Mouse (Mus musculus): ENCODE data around the gene Exoc4. TPM values are rescaled to one million over a fixed set of nuclear protein-coding genes. Genes with fewer than 3 reads are reported as not detected.

Gene Exoc4
- polyA plus RNA-seq, 1 experiment = 9.6 TPM

- H3K27ac ChIP-seq (ENCODE audit: insufficient read depth, low read depth, low read length) = no peak overlapping the region
Measured at GRCm38 (mm10) chr6:33497348-33497747, 248.5 kb downstream of the Exoc4 start.

GRCm38 (mm10) chr6:33502388-33502787 is 253.5 kb downstream of the Exoc4 start:
- WGBS = 91% methylated on average over 4 of the region's 4 CpGs
- no peak for DNase-seq
- H3K27ac ChIP-seq (ENCODE audit: insufficient read depth, low read depth, low read length) = no peak overlapping the region
- H3K27me3 ChIP-seq (replicated peaks; ENCODE audit: control insufficient read depth, insufficient read depth, low read length) = no peaks in the 10 kb centered on the region
- H3K4me3 ChIP-seq (ENCODE audit: insufficient read depth, low read depth, low read length) = no peak overlapping the region
- H3K4me1 ChIP-seq (ENCODE audit: control insufficient read depth, insufficient read depth, low read length) = no peaks in the 10 kb centered on the region
- TF ChIP-seq CTCF (conservative IDR thresholded peaks at IDR 0.05; ENCODE audit: insufficient read depth, insufficient read length, low read depth, low read length) (no peak), POLR2A (IDR thresholded peaks at IDR 0.05; ENCODE audit: low read depth, low read length) (no peak)
- H3K36me3 ChIP-seq (ENCODE audit: control insufficient read depth, insufficient read depth, low read length) = no peaks in the 10 kb centered on the region

More at GRCm38 (mm10) chr6:33497348-33497747, 248.5 kb downstream of the Exoc4 start:
- Histone ChIP-seq H3K36me3 (ENCODE audit: control insufficient read depth, insufficient read depth, low read length) (no peaks in the 10 kb centered on the region), H3K4me3 (ENCODE audit: insufficient read depth, low read depth, low read length) (no peak overlapping the region), H3K27me3 (replicated peaks; ENCODE audit: control insufficient read depth, insufficient read depth, low read length) (no peaks in the 10 kb centered on the region), H3K4me1 (ENCODE audit: control insufficient read depth, insufficient read depth, low read length) (no peaks in the 10 kb centered on the region)
- TF ChIP-seq CTCF (conservative IDR thresholded peaks at IDR 0.05; ENCODE audit: insufficient read depth, insufficient read length, low read depth, low read length) (no peak), POLR2A (IDR thresholded peaks at IDR 0.05; ENCODE audit: low read depth, low read length) (no peak)
- DNase-seq = no peak

GRCm38 (mm10) chr6:33503381-33503780 is 254.5 kb downstream of the Exoc4 start:
- WGBS = 86% methylated on average over 3 of the region's 3 CpGs
- no peak for DNase-seq
- Histone ChIP-seq H3K4me3 (ENCODE audit: insufficient read depth, low read depth, low read length) (no peak overlapping the region), H3K27ac (ENCODE audit: insufficient read depth, low read depth, low read length) (no peak overlapping the region), H3K36me3 (ENCODE audit: control insufficient read depth, insufficient read depth, low read length) (no peaks in the 10 kb centered on the region), H3K4me1 (ENCODE audit: control insufficient read depth, insufficient read depth, low read length) (no peaks in the 10 kb centered on the region), H3K27me3 (replicated peaks; ENCODE audit: control insufficient read depth, insufficient read depth, low read length) (no peaks in the 10 kb centered on the region)
- TF ChIP-seq CTCF (conservative IDR thresholded peaks at IDR 0.05; ENCODE audit: insufficient read depth, insufficient read length, low read depth, low read length) (no peak), POLR2A (IDR thresholded peaks at IDR 0.05; ENCODE audit: low read depth, low read length) (no peak)

- Histone ChIP-seq H3K36me3 (ENCODE audit: control insufficient read depth, insufficient read depth, low read length) (no peaks in the 10 kb centered on the region), H3K27me3 (replicated peaks; ENCODE audit: control insufficient read depth, insufficient read depth, low read length) (no peaks in the 10 kb centered on the region), H3K4me3 (ENCODE audit: insufficient read depth, low read depth, low read length) (no peak overlapping the region), H3K27ac (ENCODE audit: insufficient read depth, low read depth, low read length) (no peak overlapping the region), H3K4me1 (ENCODE audit: control insufficient read depth, insufficient read depth, low read length) (no peaks in the 10 kb centered on the region)
- no peak for DNase-seq
- TF ChIP-seq CTCF (conservative IDR thresholded peaks at IDR 0.05; ENCODE audit: insufficient read depth, insufficient read length, low read depth, low read length) = no peak
- TF ChIP-seq POLR2A (IDR thresholded peaks at IDR 0.05; ENCODE audit: low read depth, low read length) = no peak
Measured at GRCm38 (mm10) chr6:33507134-33507533, 258.2 kb downstream of the Exoc4 start.

- no peak for TF ChIP-seq POLR2A (IDR thresholded peaks at IDR 0.05; ENCODE audit: low read depth, low read length)
- TF ChIP-seq CTCF (conservative IDR thresholded peaks at IDR 0.05; ENCODE audit: insufficient read depth, insufficient read length, low read depth, low read length) = no peak
- no peak overlapping the region for H3K27ac ChIP-seq (ENCODE audit: insufficient read depth, low read depth, low read length)
- H3K4me1 ChIP-seq (ENCODE audit: control insufficient read depth, insufficient read depth, low read length) = 0 out of 2 replicates have a peak, but pooled peaks cover 3% of the 10 kb centered on the region
- H3K4me3 ChIP-seq (ENCODE audit: insufficient read depth, low read depth, low read length) = no peak overlapping the region
- 42% methylated on average over 4 of the region's 4 CpGs for WGBS
- H3K27me3 ChIP-seq (replicated peaks; ENCODE audit: control insufficient read depth, insufficient read depth, low read length) = no peaks in the 10 kb centered on the region
- H3K36me3 ChIP-seq (ENCODE audit: control insufficient read depth, insufficient read depth, low read length) = no peaks in the 10 kb centered on the region
- DNase-seq = peak; percentile 31
Measured at GRCm38 (mm10) chr6:33515391-33515790, 266.5 kb downstream of the Exoc4 start.

GRCm38 (mm10) chr6:33516798-33517197 is 267.9 kb downstream of the Exoc4 start:
- TF ChIP-seq CTCF (conservative IDR thresholded peaks at IDR 0.05; ENCODE audit: insufficient read depth, insufficient read length, low read depth, low read length) (no peak), POLR2A (IDR thresholded peaks at IDR 0.05; ENCODE audit: low read depth, low read length) (no peak)
- no peaks in the 10 kb centered on the region for H3K27me3 ChIP-seq (replicated peaks; ENCODE audit: control insufficient read depth, insufficient read depth, low read length)
- 85% methylated on average over 6 of the region's 6 CpGs for WGBS
- 0 out of 2 replicates have a peak, but pooled peaks cover 3% of the 10 kb centered on the region for H3K4me1 ChIP-seq (ENCODE audit: control insufficient read depth, insufficient read depth, low read length)
- no peak for DNase-seq
- H3K36me3 ChIP-seq (ENCODE audit: control insufficient read depth, insufficient read depth, low read length) = no peaks in the 10 kb centered on the region
- no peak overlapping the region for H3K27ac ChIP-seq (ENCODE audit: insufficient read depth, low read depth, low read length)
- H3K4me3 ChIP-seq (ENCODE audit: insufficient read depth, low read depth, low read length) = no peak overlapping the region

- Histone ChIP-seq H3K4me3 (ENCODE audit: insufficient read depth, low read depth, low read length) (no peak overlapping the region), H3K36me3 (ENCODE audit: control insufficient read depth, insufficient read depth, low read length) (no peaks in the 10 kb centered on the region), H3K27me3 (replicated peaks; ENCODE audit: control insufficient read depth, insufficient read depth, low read length) (no peaks in the 10 kb centered on the region), H3K4me1 (ENCODE audit: control insufficient read depth, insufficient read depth, low read length) (0 out of 2 replicates have a peak, but pooled peaks cover 3% of the 10 kb centered on the region), H3K27ac (ENCODE audit: insufficient read depth, low read depth, low read length) (no peak overlapping the region)
- TF ChIP-seq CTCF (conservative IDR thresholded peaks at IDR 0.05; ENCODE audit: insufficient read depth, insufficient read length, low read depth, low read length) (no peak), POLR2A (IDR thresholded peaks at IDR 0.05; ENCODE audit: low read depth, low read length) (no peak)
- DNase-seq = no peak
- 43% methylated on average over 5 of the region's 5 CpGs for WGBS
Measured at GRCm38 (mm10) chr6:33517890-33518410, 269.1 kb downstream of the Exoc4 start.

Data from kidney, adult 2 months (tissue).